Mouse (Mus musculus) gonadal fat pad, adult 2 months (tissue): Measurements from ENCODE around the gene Hsp90ab1. TPM values are rescaled to one million over a fixed set of nuclear protein-coding genes. Genes with fewer than 3 reads are reported as not detected.

Source experiments
- DNase-seq: peaks from one replicate; pipeline ENCODE4 v3.0.0-alpha.2; 2012; ENCODE audit warnings: low read depth
- polyA plus RNA-seq: library from polyadenylated mRNA; depleted of rRNA; stranded (reverse); fragments of >200 nt; gene quantifications from 2 replicates; pipeline ENCODE4 v1.2.3, GENCODE M21; 2012

Hsp90ab1 gene
- polyA plus RNA-seq, 1 experiment, result 514 TPM

DNA sequence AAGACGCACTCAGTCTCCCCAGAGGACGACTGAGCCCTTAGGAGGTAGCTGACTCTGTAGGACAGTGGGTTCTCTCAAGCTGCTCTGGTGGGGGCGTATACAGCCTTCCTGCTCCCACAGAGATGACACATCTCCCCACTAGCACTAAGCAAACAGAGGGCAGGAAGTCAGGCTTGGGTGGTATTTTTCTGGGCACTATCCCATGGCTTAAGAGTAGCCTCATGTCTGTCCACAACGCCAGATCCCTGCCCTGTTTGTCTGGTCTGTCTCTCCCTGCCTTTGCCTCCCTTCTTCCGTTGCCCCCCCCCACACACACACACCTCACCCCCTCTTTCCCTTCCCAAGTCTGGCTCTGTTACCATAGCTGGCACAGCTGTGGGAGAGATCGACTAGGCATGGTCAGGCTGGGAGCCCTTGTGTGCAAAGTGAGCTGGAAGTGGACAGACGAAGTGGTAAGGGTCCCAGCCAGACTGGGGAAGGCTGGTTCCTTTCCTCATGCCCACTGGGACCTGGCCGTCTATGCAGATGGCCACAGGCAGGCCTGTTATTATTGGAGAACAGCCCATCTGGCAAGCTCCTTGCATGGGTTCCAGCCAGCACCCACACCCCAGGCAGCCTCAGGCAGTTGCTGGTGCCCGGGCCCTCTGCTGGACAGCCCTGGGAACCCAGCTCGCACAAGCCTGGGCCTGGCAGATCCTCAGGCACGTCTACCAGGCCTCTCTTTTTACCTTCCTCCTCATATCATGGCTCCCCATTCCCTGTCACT, 23.7 kb upstream of the Hsp90ab1 start:
- no peak for DNase-seq

DNA sequence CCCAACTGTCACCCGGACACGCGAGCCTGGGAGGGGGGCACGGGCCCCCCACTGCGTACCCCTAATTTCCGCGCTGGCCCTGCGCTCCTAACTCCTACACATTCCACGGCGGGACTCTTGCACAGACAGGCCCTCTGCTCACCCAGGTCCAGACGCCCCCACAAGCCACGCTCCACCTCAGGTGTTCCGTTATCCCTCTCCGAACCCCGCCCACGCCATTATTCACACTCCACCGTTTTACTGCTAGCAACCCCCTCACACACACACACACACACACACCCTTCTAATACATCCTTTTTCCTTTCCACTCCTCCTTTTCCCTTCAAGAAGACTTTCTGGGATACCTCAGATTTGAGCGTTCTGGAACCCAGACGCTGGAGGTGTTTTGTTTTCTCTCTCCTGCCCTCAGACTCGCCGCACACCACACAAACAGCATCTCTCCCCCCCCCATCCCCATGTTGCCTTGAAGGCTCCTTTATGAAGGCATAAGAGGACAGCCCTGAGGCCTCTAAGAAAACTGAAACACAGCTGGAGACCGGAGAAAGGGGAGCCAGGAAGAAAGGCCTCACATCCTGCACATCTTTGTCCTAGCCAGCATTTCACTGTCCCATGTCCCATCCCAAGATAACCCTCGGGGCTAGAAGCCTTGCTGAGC, 22.8 kb upstream of the Hsp90ab1 start:
- DNase-seq, result no peak

DNA sequence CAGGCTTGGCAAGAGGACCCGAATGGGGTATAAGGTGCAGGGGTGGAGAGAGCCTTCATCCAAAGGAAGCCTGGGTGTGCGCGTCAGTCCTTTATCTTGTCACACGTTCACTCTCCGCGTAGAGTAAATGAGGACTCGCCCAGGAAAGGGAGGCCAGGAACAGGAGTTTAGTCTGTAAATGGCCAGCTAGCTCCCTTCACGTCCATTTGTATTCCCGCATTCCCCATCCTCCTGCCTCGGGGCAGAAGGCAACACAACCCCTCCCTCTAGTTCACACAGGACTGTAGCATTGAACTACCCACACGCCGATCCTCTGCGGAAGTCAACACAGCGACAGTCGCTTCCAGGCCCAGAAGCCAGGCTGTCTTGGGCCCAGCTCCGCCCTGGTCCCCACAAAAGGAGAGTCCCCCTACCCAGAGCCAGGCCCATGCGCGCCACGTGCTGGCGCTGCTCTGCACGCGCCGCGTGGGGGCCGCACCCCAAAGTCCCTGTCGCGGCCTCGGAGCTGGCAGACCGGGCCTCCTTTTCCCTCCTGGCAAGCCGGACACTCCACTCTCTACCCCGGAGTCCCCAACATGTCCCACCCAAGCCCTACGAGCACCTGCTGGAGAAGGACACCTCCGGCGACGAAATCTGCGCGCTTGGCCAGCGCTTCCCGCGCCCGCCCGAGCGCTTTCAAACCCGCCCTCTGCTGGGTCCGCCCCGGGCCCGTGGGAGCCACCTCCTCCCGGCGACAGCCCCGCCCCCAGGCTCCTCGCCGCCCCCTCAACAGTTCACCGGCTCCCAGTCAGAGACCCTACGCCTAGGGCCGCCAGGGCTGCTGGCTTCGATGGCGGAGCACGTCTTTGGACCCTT, 22.0 kb upstream of the Hsp90ab1 start:
- no peak for DNase-seq

DNA sequence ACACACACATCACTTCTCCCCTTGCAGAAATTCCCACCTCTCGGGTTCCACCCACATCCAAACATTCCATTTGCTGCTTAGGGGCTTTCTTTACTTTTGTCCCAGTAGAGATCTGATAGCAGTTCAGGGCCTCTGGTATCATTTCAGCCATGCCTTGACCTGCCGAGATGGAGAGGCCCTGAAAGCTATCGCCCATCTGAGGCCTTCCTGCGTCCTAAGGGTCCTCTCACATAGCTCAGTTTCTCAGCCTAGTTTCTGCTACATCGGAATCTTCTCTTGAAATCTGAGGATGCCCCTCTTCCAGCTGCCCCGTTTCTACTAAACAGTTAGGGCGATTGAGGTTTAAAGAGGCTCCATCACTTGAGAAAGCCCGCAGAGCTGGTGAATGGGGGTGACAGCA, 21.1 kb upstream of the Hsp90ab1 start:
- DNase-seq, result no peak

DNA sequence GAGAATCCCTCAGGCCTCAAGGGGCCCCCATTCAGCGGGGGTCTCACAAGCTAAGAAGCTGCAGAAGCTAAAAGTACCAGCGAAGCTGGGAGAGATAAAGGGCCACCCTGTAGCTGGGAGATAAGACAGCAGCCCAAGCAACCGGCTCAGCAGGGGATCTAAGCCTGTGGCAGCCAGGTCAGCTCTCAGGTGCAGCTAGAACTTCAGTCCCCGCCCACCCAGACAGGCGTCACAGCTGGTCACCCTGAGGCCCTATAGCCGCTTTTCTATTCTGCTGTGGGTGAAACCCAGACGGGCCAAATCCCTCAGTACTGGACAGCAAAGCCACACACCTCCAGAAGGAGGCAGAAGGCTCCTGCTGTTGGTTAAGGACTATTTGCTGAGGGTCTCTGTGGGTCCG, 20.4 kb upstream of the Hsp90ab1 start:
- no peak for DNase-seq

DNA sequence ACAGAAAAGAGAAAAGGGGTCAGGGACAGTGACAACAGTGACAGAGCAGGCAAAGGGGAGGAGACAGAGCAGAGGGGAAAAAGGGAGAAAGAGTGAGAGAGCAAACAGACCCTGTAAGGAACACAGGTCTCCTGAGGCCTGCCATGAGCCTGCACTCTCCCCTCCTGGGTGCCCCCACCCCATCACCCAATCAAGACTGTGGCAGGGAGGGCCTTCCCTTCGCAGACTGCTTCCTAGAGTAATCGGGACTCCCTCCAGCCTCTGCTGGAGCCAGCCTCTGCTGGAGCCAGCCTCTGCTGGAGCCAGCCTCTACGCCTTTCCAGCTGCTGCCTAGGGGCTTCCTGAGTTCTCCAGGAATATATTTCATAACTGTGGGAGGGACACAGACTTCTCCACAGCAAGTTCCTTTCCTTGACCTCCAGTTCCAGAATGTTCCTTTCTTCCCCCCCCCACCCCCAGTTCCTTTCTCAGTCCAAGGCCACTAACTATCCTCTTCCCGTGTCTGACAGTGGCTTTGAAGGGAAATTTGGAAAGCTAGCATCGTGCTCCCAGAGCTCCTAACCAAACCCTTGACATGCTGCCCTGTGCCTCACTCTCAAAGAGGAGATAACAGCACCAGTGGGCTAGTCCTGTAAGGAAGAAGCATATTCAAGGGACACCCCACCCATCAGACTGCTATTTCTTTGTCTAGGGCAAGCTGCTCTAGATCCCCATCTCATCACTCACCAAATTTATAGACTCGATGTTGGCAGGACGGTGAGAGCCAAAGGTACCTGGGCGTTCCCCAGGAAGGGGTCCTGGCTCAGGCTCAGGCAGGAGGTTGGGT, 19.7 kb upstream of the Hsp90ab1 start:
- DNase-seq, result no peak

DNA sequence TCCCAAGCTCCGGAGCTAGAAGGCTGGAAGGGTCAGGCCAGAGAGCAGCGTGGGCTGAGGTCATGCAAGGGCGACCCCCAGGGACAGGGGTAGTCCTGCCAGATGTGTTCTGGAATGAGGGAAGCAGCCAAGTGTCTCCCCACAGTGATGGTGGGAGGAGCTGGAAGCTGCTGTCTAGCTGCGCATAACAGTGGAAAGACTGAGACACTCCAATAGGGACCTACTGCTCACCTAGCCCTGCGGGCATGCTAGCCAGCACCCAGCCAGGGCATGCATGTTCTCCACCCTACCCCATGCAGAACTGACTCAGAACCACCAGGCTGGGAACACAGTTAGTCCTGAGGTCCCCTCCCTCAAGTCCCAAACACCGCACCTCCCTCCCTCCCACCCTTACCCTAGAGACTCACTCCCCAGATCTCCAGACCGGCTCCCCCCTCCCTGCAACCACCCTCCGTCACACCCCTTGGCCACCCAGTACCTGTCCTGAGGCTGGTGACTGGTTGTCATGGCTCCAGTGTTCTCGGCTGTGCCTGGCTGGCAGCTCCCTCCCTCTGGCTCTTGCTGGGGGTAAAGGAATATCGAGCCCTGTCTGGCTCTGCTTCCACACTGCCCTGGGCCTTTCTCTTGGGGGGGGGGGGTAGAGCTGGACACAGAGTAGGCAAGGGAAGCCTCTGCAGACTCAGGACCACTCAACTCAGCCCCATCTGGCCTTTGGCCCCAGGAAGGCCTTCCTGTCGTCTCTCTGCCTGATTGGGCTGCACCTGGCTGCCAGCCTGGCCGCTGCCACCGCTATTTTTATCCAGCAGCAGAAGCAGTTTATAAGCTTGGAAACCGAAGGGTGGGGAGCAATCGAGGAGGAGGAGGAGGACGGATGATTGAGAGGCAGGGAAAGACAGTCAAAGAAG, 18.9 kb upstream of the Hsp90ab1 start:
- no peak for DNase-seq

DNA sequence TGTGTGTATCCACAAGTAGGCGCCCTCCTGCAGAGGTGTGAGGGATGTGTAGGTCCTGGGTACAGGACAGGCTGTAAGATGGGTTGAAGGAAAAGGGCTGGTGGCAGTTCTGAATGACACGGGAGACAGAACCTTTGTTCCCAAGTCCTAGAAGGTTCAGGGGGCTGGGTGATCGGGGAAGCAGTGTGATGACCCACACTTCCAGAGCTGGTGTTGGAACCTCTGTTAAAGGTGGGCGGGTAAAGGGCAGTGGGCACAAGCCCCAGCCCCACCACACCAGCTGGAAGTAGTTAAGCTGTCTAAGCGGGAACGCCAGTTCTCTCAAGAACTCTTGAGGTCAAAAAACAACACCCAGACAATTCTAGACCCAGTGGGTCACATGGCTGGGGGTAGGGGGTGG, 17.3 kb upstream of the Hsp90ab1 start:
- no peak for DNase-seq

DNA sequence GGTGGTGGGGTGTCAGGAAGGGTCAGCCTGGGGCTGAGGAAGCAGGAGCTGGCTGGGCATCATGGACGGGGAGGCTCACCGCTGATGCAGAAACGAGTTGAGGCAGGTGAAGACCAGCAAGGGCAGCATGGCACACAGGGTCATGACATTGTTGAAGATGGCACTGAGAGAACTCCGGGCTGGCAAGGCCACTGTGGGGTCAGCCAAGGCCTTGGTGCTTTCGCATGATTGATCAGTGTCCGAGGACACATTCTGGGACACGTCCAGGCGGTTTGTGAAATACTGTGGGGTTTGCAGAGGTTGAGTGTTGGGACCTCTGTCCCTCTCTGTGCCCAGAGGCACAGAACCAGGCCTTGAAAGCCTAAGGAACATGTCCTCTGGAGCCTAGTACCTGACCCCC, 16.8 kb upstream of the Hsp90ab1 start:
- DNase-seq, result no peak

DNA sequence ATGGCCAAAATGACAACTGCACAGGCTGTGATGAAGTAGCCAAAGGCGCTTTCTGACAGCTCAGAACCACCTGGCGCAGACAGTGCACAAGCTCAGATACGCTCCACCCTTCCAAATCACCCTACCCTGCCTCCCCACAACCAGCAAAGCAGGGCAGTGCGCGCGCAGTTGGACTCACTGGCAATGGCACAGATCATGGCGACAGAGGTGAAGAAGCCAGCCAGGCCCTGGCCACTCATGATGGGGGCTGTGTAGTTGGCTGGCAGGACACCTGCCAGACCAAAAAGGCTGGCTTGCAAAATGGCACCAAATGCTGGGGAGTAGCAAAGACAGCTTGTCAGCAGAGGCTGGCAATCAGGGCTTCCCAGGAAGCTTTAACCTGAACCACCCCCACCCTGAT, 16.2 kb upstream of the Hsp90ab1 start:
- no peak for DNase-seq

DNA sequence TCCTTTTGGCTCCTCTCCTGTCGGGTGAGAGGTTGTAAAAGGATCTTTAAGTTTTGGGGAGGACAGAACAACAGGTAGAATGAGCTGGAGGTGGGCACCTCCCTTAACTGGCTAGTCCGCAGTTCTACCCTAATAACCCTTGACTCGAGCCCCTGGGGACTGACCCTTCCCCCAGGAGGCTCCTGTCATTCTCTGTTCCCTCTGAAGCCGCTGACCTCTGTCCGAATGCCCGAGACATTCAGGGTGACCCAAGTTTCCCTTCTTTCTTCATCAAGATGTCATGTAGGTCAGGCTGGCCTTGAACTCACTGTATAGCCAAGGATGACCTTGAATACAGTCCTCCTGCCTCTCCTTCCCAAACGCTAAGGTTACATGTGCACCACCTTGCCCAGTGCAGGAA, 15.3 kb upstream of the Hsp90ab1 start:
- DNase-seq, result no peak

DNA sequence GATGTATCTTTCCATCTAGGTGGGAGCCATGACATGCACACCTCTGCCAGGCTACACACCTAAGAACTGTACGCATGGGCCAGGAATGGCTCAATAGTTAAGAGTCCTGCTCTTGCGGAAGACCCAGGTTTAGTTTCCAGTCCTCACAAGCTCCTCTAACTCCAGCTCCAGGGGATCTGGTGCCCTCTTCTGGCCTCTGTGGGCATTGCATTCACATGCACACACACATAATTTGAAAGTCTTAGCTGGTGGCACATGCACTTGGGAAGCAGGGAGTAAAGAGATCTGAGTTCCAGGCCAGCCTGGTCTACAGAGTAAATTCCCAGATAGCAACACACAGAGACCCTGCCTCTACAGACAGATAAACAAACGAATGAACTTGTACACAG, 13.4 kb upstream of the Hsp90ab1 start:
- DNase-seq, result no peak

DNA sequence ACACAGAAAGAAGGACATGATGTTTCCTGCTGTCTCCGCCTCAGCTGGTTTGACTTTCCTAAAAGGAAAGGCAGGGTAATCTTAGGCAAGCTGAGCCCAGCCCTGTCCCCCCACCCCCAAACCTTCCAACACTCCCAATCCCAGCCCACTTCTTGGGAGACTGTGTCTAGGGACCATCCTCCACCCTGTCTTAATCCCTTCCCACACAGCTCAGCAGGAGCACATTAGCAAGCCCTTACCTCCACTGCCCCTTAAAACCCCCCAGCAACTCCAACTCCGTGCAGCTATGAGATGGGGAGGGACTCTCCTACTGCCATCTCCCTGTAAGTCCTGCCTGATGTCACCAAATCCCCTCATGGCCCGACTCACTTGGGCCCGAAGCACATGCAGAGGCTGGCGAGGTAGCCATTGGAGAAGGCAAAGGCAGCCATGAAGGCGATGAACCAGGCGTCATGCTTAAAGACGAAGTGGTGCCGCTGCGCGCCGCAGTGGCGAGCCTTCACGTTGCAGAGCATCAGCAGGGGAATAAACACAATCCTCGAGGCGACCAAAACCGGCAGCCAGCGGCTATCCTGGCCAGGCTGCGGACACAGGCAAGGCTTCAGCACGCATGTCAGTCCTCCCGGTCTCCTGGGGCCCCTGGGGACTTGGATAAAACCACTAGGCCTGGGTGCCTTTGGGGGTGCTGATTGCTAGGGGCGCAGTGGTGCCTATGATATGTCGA, 12.8 kb upstream of the Hsp90ab1 start:
- DNase-seq, result no peak

DNA sequence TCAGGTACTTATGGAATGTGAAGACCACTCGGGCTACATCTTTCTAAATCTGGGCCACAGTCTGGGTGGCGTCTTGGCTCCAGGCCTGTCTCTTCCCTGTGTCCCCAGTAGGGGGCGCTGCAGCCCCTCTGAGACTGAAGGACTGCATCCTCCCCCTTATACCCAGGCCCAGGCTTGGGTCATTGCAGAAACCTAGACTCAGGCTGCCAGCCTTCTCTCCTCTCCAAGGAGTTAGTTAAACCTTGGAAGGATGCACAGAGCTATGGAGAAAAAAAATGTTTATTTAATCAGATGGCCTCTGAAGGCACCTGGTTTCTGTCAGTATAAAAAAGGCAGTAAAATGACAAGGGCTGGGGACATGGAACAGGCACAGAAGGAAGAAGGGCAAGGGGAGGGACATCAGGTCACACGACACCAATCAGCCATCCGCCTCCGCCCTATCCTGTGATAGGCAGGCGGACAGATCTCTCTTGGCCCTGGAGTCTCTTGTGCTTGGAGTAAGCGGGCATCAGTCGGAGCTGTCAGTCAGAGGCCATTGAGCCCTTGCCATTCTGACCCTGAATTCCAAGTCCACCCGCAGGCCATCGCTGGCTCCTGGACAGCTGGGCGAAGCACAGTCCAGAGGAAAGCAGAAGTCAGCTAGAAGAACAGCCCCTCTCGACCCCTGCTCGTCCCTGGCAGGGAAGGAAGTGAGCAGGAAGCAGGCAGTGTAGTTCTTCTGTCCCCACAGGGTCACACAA, 12.0 kb upstream of the Hsp90ab1 start:
- DNase-seq, result no peak

DNA sequence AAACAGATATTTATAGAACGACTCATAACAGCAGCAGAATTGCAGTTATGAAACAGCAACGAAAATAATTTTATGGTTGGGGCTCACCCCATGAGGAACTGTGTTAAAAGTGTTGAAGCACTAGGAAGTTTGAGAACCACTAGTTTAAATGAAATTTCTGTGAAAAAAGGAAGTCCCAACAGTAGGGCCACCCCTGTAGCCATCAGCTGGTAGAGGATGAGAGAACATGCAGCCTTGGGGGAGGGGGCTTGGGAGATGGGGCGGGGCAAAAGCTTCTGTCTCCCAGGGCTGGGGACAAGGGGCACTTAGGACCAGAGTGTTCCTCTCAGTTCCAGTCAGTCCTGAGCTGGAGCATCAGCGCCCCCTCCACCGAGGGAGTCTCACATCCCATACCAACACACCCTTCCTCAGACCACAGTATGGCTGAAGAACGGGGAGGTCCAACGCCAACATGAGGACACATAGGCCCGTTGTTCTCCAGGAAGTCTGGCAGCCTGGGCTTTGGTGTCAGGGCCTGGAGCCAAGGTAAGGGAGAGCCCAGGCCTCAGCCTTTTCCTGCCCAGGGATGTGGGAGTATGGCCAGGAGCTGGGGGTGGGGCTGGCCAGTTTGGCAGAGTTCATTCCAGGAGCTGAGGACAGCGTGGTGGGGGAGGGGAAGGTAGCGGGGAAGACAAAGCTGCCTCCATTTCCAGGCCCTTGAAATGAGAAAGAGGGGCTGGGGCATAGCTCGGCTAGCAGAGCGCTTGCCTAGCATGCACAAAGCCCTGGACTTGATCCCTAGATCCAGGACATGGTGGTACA, 11.2 kb upstream of the Hsp90ab1 start:
- DNase-seq, result no peak

DNA sequence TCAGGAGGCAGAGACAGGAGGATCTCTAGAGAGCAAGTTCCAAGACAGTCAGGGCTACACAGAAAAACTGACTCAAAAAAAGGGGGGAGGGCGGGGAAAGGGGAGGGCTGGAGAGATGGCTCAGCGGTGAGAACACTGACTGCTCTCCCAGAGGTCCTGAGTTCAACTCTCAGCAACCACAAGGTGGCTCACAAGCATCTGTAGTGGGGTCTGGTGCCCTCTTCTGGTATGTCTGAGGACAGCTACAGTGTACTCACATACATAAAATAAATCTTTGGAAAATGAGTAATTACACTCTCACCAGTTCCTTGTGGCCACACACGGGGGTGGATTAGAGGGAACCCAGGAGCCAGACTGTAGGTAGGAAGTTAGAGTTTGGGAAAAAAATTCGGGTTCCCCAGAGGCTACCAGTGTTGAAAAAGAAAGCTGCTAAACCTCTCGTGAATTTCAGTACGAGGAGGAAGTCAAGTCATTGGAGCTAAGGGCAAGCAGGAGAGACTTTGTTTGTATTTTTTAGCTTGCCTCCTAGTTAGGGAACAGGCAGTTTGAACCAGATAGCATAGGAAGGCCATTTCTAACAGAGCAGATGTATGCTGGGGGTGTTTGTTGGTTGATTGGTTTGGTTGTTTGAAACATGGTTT, 9.8 kb upstream of the Hsp90ab1 start:
- no peak for DNase-seq

DNA sequence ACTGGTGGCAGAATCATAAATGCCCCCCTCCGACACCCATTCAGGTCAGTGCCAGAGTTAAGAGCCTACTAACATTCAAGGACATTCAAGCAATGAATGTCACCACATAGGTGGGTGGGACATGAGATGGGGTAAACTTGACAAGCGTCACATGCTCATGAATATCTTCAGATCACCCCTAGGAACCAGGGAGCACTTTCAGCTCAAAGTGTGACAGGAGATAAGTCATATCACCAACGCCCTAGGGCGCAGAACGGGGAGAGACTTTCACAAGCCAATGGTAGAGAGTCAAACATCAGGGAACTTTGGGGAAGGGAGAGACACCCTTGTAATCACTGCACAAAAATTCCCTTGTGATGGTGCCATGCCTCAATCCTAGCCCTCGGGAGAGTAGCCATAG, 9.1 kb upstream of the Hsp90ab1 start:
- no peak for DNase-seq

DNA sequence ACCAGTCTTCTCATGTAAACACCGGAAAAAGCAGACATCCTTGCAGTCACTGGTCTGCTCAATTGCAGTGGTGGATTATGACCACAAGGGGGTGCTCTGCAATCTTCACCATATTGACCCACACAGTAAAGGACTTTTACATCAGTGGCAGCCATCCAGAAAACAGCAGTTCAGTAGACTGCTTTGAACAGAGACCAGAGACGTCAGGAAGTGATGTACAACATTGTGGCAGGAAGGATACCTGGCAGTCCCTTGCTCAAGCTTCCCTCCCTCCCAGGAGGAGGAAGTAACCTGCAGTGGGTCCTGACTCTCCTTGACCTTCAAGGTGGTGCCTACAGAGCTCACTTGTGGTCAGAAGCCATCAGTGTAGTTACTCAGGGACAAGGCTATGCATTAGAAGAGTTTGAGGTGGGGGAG, 8.5 kb upstream of the Hsp90ab1 start:
- no peak for DNase-seq
